Mouse (Mus musculus): ENCODE measurements around the gene Mup8. TPM values are rescaled to one million over a fixed set of nuclear protein-coding genes. Genes with fewer than 3 reads are reported as not detected.
"Not testable (repeated sequence)": the region's sequence is repeated elsewhere in the genome, so short reads cannot be mapped to it uniquely, and the experiment has no call there.

Mup8 gene
- polyA plus RNA-seq (2012; rRNA removed), result not detected in 2 replicates

DNA sequence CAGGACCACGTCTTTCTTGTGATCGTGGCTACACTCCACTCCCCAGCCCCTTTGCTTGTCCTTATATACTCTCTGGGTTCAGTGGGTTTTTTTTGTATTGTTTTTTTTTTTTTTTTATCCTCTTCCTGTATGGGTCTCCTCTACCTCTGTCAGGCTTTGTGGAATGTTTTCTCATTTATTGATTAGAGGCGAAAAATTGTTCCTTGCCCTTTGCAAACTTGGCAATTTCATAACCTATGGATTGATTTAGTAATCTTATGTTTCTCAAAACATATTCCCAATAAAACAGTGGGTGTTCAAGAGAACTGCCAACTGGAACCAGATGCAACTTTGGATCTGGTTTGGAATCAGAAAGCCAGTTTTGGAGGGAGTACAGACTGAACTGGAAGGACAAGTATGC is at the start of gene Mup8:
Gene Mup8 (minus strand): TSS at position 101 of the 400 bp plus-strand sequence.
- WGBS, result 79% methylated on average over 3 of the region's 3 CpGs
- not testable (repeated sequence) for H3K4me3 ChIP-seq (replicated peaks; ENCODE audit: insufficient read depth, low read depth, low read length); H3K27ac ChIP-seq (ENCODE audit: insufficient read depth, low read length); DNase-seq; H3K27me3 ChIP-seq (ENCODE audit: control insufficient read depth, insufficient read depth, low read length); H3K4me1 ChIP-seq (ENCODE audit: control insufficient read depth, insufficient read depth, low read length)

DNA sequence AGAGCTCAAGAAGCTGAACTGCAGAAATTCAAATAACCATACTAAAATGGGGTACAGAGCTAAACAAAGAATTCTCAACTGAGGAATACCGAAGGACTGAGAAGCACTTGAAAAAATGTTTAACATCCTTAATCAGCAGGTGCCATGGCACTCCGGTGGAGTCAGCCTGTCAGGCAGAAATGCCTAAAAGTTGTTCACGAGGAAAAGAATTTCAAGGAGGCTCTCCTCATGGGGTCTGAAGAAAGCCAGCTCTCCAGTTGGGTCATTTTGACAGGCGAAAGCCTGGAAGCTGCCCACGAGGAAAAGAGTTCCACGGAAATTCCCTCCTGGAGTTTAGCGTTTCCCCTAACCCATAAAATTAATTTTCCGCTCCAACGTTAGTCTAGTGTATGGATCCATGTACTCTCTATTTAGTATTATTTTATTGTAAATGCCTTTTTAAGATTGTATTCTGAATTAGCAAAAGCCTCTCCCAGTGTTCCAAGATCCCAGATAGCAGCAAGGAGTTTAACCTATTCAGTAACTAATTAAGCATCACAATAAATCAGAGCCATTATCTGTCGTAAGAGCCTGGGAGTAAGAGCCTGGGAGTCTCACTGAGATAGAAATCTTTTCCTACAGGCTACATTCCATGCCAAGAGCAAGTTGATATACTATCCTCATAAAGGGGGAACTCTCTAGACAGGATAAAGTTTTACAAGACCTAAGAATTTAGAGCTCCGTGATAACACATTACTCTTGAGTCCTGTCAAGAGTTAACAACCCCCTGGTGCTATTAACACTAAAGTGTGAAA is 43.8 kb upstream of the Mup8 start:
- H3K27ac ChIP-seq (ENCODE audit: insufficient read depth, low read length); DNase-seq; H3K4me3 ChIP-seq (replicated peaks; ENCODE audit: insufficient read depth, low read depth, low read length); H3K27me3 ChIP-seq (ENCODE audit: control insufficient read depth, insufficient read depth, low read length); H3K4me1 ChIP-seq (ENCODE audit: control insufficient read depth, insufficient read depth, low read length): not testable (repeated sequence)
- 25% methylated on average over 11 of the region's 11 CpGs for WGBS

- not testable (repeated sequence) for H3K27ac ChIP-seq (ENCODE audit: insufficient read depth, low read length); H3K27me3 ChIP-seq (ENCODE audit: control insufficient read depth, insufficient read depth, low read length); H3K4me3 ChIP-seq (replicated peaks; ENCODE audit: insufficient read depth, low read depth, low read length); H3K4me1 ChIP-seq (ENCODE audit: control insufficient read depth, insufficient read depth, low read length); DNase-seq
- WGBS, result 93% methylated on average over 3 of the region's 4 CpGs
These were observed 40.3 kb upstream of the Mup8 start for GRCm38 (mm10) chr4:60262706-60263105.

Other genes with a start within 250 kb of the Mup8 start
- gene Mup7, start 152.1 kb downstream of the Mup8 start, polyA plus RNA-seq (2012; rRNA removed), result not detected in 2 replicates
- gene Mup2, start 68.3 kb downstream of the Mup8 start, polyA plus RNA-seq (2012; rRNA removed), result not detected in 2 replicates
- not detected in 2 replicates for gene Mup9, start 199.4 kb upstream of the Mup8 start, polyA plus RNA-seq (2012; rRNA removed)